Mouse (Mus musculus) c-Kit-positive CD71-positive TER-119-positive erythroid progenitor cells, embryonic 14.5 days (primary cell): ENCODE measurements around the gene Ldlrap1.

Experiments
- DNase-seq: peaks from one replicate; pipeline ENCODE4 v3.0.0-alpha.2; 2013; ENCODE audit warnings: low spot score

The Ldlrap1 gene

GRCm38 (mm10) chr4:134713937-134714336 is 53.9 kb downstream of the Ldlrap1 start:
- peak; percentile 76 for DNase-seq

GRCm38 (mm10) chr4:134705311-134705710 is 62.5 kb downstream of the Ldlrap1 start:
- DNase-seq, result no peak

- DNase-seq, result no peak
Measured at GRCm38 (mm10) chr4:134704590-134704989, 63.2 kb downstream of the Ldlrap1 start.

GRCm38 (mm10) chr4:134703835-134704546 is 63.8 kb downstream of the Ldlrap1 start, which contains the start of gene Man1c1:
Man1c1 (minus strand) TSS chr4:134704290.
- peak; percentile 90 for DNase-seq

- DNase-seq, result no peak
Measured at GRCm38 (mm10) chr4:134702981-134703834, 64.6 kb downstream of the Ldlrap1 start.

GRCm38 (mm10) chr4:134701934-134702333 is 65.9 kb downstream of the Ldlrap1 start:
- DNase-seq, result peak; percentile 31

- DNase-seq, result no peak
Measured at GRCm38 (mm10) chr4:134700911-134701310, 66.9 kb downstream of the Ldlrap1 start.

GRCm38 (mm10) chr4:134693202-134693940 is 74.5 kb downstream of the Ldlrap1 start:
- no peak for DNase-seq

GRCm38 (mm10) chr4:134692388-134692787 is 75.4 kb downstream of the Ldlrap1 start:
- DNase-seq, result no peak
